Mouse (Mus musculus): ENCODE measurements around the gene Slc1a3.
"Not testable (repeated sequence)": the region's sequence is repeated elsewhere in the genome, so short reads cannot be mapped to it uniquely, and the experiment has no call there.

The Slc1a3 gene

DNA sequence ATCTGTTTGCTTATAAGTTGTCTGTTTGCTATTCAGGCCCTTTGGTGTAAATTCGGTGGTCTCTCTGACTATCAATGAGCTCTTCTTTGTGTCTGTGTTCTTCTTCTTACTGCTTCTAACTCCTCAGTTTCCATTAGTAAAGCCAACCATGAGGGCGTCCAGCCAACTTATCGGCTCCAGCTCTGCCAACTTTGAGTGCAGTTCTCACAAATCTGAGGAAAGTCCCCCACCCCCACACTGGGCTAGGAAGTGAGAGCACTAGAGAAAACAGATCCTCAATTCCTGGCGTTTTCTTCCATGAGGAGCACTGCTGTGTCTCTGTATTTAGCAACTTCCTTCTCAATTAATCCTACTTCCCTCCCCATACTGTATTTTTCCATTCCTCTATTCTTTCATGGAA lies 4.4 kb downstream of the Slc1a3 start:
- DNase-seq: no peak

DNA sequence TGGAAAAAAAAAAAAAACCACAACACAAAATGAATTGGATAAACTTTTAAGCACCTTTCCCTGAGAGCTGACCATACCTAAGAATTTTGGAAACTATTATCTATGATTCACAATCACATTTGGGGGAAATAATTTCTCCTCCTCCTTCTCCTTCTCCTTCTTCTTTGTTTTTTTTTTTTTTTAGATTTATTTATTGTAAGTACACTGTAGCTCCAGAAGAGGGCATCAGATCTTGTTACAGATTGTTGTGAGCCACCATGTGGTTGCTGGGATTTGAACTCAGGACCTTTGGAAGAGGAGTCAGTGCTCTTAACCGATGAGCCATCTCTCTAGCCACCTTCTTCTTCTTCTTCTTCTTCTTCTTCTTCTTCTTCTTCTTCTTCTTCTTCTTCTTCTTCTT lies 5.0 kb downstream of the Slc1a3 start:
- not testable (repeated sequence) for DNase-seq

DNA sequence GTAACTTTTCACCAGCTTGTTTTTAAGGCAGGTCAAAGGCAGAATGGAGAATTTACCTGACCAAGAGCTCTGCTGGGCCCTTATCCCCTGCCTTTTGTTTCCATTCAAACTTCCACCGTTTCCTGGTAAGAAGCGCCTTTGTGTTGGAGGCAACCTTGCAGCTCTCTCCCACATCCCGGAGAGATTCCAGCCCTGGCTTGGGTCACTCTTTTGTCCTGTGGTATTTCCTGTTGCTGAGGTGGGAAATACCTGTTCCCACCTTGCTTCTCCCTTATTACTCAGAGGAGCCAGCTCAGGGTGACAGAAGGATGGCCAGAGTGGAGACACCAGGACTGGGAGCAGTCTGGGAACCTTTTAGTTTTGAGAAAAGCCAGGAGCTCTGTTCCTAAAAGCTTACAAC lies 12.6 kb downstream of the Slc1a3 start:
- no peak for DNase-seq

DNA sequence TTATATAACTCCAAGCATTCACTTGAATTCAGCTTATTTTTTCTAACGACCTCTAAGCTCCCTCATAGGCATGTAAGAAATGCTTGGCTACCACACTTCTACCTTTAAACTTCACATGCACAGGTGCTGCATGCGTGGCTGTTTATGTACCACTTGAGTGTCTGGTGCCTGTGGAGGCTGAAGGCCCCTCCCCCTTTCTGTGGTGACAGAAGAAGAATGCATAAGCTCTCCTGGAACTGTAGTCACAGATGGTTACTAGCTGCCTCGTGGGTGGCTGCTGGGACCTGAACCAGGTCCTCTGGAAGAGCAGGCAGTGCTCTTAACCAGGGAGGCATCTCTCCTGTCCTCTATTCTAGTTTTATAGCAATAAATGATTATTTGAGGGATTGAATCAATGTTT lies 13.1 kb downstream of the Slc1a3 start:
- no peak for DNase-seq

DNA sequence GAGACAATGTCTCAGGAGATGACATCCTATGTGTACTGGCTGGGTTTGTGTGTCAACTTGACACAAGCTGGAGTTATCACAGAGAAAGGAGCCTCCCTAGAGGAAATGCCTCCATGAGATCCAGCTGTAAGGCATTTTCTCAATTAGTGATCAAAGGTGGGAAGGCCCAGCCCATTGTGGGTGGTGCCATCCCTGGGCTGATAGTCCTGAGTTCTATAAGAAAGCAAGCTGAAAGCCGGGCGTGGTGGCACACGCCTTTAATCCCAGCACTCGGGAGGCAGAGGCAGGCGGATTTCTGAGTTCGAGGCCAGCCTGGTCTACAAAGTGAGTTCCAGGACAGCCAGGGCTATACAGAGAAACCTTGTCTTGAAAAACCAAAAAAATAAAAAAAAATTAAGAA lies 20.4 kb downstream of the Slc1a3 start:
- not testable (repeated sequence) for DNase-seq

DNA sequence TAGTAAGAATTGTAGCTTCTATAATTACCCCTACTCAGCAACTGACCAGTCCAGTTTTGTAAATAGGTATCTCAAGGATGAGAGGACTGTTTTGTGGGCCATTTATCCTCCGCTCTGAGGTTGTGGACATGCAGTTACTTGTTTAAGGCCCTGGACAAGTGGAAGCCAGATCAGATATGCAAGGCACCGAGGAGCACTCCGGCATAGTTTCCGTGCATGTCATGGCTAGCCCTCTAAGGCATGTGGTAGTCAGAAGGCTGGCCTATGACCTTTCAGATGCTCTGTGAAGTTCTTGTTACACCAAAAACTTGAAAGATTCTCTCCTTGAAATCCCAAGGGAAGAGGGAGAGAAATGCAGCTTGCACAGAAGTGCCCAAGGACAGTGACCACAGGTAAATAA lies 23.7 kb downstream of the Slc1a3 start:
- DNase-seq: no peak

DNA sequence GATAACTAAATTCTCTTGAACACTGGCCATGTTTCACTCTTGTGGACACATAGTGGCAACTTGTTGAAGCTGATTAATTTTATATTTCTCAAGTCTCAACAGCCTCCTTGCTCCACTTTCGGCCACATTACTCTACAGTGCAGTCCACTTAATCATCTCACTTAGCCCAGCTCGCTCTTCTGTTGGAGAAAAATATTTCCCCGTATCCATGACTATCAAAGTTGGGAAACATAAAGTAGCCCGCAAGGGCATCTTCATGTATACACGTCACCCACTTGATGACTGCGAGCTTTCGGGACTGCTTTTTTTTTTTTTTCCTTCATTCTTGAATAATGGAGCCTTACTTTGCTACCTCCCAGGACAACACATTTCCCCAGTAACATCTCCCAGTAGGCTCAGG lies 25.1 kb downstream of the Slc1a3 start:
- DNase-seq: no peak

DNA sequence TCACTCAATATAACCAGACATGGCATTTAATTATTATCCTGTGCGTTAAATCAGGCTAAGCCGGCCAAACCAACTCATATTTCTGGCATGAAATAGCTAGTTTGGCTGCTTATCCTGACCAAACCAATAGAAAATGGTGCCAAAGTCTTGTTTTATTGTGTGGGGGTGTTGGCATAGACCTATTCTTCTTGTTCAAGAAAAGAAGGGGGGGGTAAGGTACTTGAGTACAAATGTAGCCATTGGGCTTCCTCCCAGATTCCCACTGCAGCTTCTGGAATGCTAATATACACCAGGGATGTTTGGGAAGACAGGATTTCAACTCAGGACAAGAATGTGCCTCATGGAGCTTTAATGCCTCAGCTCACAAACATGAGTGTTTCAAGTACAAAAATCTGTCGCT lies 26.3 kb downstream of the Slc1a3 start:
- no peak for DNase-seq

DNA sequence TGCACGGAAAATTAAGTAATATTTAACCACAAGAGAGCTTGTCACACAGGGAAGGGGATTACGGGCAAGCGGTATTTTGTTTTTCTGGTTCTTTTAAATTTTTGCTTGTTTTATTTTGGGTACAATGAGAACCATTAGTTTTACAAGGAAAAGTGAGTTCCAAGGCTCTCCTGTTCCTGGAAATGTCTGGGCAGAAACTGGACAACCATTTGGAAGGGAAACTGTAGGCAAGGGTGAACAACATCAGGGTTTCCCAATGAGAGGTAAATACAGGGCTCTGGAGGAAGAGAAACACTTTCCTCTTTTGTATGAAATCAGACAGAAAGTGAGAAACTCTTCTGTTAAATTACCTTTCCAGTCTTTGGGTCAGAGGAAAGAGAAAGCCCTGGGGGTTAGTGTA lies 27.7 kb downstream of the Slc1a3 start:
- DNase-seq: no peak

DNA sequence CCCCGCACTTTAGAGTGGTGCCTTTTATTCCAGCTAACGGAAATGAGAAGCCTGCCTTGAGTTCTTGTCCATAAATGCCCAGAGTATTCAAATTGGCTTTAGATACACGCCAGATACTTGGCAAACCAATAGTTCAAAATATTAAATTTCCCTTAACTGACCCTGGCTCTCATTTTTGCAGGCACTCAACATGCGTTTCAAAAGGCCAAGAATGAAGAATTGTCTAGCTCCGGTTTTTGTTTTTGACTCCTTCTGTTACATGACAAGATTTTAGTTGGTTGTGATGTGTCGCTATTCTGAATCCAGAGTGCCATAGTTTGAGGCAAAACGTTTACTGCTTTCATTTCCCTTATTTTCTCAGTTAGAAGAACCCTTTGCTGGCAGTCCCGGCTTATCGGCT lies 28.1 kb downstream of the Slc1a3 start:
- DNase-seq: no peak

DNA sequence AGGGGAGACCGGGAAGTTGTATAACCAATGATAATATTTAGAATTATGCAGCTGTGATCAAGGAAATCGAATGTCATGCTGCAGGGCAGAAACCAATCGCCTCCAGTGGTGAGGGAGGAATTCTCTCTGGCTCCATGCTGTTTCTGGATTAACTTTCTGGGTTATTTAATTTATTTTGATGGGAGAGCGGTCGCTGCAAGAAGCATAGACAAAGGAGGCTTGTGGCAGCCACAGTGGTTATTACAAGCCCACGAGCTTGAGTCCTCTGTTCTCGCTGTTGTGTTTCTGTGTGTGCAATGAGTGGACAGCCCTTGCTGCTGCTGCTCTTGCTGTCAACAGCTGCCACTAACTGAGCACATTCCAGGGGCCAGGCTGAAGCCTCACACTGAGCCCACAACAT lies 28.6 kb downstream of the Slc1a3 start:
- DNase-seq: no peak

DNA sequence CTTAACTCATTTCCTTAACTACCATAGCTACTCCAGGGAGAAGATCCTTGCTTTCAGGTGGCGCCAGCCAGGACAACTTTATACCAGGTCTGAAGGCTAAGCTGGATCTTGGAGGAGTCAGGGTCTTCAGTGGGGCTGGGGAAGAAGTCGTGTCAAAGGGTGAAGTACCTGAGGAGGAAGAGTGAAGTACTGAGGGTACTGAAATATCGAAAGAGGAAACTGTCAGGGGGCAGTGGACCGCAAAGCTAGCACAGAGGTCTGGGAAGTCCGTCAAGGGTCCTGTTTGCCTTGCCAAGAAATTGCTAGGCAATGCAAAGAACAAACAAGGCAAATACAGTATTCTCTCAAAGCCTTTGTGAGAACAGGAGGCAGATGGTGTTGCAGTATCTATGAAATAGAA lies 29.6 kb downstream of the Slc1a3 start:
- no peak for DNase-seq

DNA sequence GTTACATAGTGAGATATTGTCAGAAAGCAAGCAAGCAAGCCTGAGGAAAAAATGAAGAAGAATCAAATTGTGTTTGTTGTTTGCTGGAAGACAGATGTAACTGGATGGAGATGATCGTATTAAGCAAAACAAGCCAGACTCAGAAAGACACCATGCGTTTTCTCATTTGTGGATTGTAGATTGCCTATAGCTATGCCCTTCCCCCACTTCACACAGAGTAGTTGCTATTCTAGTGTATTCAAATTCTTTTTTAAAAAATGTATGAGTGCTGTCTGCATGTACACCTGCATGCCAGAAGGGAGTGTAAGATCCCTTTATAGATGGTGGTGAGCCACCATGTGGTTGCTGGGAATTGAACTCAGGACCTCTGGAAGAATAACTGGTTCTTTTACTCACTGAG lies 33.6 kb downstream of the Slc1a3 start:
- no peak for DNase-seq

DNA sequence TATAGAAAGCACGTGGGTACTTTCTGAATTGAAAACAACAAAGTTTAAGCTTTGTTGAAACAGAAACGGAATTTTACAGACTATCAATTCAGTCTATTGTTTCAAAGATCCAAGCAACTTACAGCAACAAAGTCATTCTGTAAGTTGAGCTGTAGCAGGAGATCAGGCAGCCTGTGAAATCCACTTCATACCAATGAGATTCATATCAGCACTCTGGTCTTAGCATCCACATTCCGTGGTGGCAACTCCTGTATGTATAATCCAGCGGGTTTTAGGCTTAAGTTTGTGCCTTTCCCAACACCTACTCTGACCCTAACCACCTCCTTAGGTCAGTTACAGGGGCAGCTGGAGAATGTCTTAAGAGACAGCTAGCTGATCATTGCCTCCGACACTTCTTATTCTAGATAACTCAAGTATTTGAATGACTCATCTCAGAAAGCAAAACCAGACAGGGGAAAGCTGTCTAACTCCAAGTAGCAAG lies 34.3 kb downstream of the Slc1a3 start:
- DNase-seq: no peak

DNA sequence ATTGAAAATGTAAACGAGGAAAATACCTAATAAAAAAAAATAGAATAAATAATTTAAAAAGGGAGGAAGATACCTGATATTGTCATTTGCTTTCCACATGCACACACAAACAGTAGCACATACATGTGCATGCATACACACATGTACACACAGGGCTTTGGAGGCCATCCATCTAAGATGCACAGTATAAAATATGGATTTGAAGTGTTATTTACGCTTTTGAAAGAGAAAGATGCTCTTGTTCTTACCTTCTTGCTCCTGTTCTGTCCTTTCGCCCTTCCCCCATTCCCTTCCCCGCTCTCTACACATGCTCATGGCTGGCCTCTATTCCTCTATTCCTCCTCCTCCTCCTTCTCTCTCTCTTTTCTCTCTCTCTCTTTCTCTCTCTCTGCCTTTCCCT lies 34.9 kb downstream of the Slc1a3 start:
- no peak for DNase-seq

DNA sequence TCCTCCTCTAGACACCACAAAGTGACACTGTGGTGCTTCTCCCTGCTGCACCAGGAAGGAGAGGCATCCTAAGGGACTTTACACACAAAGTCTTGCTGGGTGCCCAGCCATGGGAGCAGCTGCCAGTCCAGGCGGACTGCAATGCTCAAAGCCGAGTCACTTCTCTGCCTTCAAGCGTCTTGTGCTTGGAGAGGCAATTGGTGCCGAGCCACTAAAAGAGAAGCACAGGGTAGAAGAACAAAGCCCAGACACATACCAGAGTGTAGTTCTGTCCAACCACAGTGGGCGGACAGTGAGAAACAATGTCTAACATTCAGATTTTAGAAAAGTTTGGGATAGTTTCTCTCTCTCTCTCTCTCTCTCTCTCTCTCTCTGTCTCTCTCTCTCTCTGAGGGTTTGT lies 38.0 kb downstream of the Slc1a3 start:
- DNase-seq: no peak

DNA sequence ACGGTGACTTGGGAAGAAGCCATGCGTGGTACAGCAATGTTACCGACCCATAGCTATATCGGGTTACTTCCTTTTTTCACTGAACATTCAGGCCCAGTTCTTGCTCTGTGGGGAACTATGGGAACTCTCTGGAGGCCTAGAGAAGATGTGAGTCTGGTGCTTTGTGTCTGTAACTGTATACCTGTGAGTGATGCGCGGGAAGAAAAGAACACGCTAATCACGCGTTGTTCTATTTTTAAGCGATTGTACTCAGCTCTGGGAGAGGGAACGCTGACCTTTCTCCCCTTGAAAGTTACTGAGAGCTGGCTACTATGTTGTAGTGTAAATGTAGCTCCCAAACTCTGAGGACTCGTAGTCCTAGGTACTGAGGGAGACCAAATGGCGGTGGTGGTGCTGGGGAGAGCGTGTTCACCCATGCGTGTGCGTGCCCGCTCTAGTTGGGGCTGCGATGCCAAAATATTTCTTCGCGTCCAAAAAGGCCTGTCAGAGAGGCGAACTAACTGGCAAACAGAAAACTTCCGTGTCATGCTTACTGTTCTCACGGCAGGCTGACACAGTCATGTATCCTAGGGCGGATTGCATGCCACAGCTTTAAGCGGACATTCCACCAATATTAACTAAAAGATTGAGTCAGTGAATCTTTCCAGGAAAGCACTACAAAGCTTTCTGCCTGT lies 42.6 kb downstream of the Slc1a3 start:
- no peak for DNase-seq

DNA sequence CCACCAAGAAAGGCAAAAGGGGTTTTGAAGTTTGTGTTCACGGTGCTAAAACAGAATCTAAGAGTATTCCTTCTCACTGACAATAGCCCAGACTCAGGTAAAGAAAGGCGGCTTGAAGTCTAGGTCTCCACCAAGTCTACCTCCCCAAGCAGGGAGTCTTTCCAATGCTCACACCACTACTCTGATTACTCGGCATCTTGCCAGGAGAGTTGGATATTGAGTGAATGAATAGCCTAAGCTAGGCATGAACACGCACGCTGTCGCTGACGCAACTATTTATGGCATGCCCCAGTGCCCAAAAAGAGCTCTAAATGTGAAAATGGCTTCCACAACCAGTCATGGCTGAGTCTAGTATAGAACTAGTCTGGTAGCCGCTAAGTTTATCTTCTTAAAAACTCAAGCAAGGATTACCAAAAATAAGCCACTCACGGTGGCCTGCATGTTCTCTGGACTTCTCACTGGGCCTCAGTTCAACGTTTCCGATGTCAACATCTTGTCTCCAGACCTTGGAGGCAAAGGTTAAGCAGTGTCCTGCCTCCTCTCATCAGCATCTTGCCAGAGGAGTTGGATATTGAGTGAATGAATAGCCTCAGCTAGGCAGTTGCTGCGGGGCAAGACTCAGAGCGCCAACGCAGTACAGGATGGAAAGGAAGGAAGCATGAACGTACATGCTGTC lies 44.8 kb downstream of the Slc1a3 start:
- no peak for DNase-seq

DNA sequence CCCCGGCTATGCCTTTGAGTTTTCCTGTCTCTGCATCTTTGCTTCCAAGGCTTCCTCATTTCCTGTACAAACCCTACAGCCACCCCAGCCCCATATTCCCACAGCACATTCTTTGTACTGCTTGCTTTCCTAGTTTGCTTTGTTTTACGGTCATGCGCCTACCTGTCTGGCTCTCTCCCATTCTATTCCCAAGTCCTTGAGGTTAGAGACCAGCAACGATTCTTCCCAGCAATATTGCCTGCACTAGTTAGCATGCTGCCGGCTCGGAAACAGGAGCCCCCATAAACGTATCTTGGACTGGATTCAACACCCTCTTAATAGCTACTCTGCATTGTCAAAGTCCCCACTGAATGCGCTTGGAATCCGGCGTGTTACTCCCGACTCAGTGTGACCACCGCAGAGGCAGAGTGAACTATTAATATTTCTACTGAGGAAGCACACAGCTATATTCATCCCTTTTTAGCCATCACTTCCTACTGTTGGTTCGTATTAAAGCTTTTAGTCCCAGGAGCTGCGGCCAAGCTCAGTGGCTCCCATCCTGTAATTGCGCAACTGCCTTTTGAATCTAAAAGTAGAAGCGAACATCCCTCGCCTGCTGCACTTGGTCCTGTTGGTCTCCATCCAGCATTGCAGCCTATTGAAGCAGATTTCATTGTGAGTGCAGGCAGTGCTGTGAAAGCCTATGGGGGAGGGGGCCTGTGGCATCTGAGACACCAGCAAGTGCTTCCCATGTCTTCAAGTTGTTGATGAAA lies 47.0 kb downstream of the Slc1a3 start:
- peak; percentile 56 for DNase-seq

DNA sequence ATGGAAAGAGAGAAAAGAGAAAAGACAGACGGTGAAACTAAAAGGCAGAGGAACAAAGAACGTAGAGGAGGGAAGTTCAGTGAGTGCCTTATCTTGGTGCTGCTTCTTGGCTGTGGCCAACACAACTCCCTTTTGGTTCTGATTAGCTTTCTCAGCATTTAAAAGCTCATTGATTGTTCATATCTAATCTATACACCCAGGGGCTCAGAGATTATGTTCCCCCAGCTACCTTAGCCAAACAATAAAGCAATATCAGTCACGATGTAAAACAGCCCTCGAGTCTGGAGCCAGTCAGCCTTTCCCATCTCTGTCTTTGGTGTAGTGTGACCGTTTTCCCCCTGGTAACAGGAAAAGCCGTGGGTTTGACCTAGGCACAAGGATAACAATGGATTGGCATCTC lies 48.7 kb downstream of the Slc1a3 start:
- no peak for DNase-seq

DNA sequence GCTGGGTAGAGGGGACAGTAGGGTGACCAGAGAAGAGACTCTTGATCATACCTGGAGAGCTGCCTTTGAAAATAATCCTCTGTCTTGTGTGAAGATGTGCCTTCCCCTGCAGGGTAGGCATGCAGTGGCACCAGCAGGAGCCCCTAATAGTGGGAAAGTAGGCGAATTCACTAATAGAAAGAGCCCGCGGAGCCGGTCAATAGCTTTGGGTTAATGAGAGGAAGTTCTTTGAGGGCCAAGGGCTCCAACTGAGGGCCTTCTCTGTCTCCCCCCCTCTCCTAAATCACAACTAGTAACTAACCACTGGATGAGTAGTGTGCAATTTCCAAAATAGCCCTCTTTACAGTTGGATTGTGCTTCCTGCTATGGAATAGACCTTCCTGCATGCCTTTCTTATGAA lies 50.6 kb downstream of the Slc1a3 start:
- no peak for DNase-seq

DNA sequence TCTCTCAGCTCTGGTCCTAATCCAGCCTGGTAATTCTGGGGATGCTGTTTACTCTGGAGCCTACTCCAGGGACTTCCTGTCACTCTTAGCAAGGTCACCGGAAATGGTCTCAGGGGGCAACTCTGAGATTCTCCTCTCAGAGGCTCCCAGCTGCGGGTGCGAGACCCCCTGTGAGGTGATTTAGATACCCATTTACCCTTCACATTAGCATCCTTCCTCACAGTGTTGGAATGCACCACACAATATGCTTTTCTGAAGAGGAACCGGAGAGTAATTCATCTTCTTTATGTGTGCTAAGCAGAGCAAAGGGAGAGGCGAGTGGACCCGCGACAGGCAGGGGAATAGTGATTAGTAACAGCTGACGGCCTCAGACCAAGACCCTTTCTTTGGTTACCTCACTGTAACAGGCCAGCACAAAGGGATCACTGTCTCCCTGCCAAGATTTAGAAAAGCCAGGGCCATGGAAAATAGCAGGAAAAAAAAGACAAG lies 51.0 kb downstream of the Slc1a3 start:
- no peak for DNase-seq

DNA sequence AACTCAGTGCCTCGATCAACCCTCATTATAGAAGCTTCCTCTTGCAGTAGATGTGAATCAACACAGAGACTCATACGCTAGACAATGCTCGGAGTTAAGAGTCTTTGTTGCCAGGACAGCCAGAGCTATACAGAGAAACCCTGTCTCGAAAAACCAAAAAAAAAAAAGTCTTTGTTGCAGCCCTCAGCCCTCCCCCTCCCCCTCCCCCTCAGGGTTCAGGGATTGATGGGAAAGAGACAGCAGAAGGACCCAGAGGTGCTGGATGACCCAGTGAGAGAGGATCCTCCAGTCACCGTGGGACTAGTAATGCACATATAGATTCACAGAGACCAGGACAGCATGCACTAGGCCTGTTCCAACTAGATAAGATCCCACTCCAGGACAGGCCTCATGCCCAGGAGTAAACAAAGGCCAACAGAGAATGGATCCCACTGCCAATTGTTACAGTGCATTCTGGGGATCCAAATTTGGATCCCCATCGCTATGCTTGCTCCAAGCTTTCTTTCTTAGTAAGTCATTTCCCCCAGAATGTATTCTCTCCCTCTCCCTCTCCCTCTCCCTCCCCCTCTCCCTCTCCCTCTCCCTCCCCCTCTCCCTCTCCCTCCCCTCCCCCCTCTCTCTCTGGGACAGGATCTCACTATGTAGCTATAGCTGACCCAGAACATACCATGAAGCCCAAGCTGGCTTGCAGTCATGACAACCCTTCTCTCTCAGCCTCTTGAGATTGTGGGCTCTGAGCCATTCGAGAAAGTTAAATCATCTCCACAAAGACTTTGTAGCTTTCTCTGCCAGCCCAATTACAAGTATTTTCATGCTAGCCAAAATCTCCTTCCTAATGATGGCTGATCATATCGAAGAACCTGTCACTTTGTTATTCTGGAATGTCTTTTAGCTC lies 52.2 kb downstream of the Slc1a3 start:
- DNase-seq: peak; percentile 20
